Mouse (Mus musculus) frontal cortex, adult (tissue): Measurements from ENCODE around the gene Serpina3n.
"Not testable (repeated sequence)": the region's sequence is repeated elsewhere in the genome, so short reads cannot be mapped to it uniquely, and the experiment has no call there.

Experiments
- ATAC-seq: cut with Nextera tagmentation; 2 replicates; pipeline ENCODE4 v1.9.2; 2017; ENCODE audit warnings: mild to moderate bottlenecking, moderate library complexity, mixed read lengths; ENCODE audit not compliant: low TSS enrichment

The Serpina3n gene

GRCm38 (mm10) chr12:104406454-104406885 is at the start of gene Serpina3n:
Serpina3n (plus strand) TSS chr12:104406729.
- ATAC-seq = peak; percentile 82

DNA sequence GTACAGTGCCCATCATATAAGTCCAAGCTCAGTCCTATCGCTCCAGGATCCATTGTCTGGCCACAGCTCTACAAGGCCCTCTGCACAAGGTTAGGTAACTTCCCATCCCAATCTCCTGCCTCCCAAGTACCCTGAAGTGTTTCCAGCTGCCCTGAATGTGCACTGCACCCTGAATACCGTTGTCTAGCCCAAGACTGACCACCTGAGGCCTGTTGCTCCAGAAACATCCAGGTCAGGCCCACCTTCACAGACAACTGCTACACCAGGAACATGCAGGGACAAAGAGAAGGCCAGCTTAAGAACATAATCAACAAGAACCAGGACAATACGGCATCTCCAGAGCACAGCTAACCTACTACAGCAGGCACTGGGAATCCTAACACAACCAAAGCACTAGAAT is 36.5 kb upstream of the Serpina3n start:
- ATAC-seq = no peak

- not testable (repeated sequence) for ATAC-seq
Measured at GRCm38 (mm10) chr12:104377179-104377578, 29.4 kb upstream of the Serpina3n start.

DNA sequence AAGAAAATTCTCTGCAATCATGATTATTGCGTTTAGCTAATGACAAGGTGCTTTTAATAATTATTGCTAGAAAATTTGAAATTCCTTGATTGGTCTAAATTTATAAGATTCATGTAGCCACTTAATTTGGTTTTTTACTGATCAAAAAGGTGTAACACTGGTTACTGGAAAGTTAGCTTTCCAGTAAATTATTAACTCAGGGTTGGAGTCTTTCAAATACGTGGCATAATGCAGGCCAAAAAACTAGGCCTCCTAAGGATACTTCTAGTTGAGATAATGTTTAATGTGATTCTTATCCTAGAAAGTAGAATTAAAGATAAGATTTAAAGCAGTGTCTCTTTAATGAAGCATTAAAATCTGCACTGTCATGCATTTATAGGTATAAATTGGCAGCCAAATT is 28.2 kb upstream of the Serpina3n start:
- not testable (repeated sequence) for ATAC-seq

DNA sequence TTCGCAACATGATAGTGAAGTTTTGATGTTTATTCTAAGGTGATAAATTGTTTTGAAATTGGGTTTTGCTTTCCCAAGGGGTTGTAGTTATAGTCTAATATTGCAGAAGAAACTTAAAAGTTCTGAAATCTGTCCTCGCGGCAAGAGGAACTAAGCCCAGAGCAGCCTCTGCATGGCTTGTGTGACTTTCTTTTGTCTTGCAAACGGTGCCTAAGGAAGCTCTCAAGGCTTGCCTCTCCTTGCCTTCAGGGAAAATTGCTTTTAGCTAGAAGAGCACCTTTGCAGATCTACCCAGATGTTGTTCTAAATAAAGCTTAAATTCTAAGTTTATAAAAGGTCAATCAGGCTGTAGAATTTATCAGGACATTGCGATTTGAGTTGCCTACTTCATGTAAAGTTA is 27.7 kb upstream of the Serpina3n start:
- not testable (repeated sequence) for ATAC-seq

DNA sequence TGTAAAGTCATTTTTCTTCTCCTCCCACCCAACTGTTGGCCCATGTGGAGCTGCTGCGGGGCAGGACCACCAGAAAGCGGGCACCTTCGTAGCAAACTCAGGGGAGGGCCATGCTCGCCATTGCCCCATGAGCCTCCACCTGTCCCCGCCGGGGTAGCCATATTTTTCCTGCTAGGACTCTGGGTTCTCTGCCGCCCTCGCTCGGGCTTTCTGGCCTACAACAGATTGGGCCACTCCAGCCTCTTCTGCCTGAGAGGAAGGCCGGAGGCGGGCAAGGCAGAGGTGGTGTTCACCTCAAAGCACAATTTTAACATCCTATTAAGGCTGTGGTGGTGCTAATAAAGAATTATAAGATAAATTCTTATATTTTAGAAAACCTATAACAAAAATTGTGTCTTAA is 26.7 kb upstream of the Serpina3n start:
- no peak for ATAC-seq

DNA sequence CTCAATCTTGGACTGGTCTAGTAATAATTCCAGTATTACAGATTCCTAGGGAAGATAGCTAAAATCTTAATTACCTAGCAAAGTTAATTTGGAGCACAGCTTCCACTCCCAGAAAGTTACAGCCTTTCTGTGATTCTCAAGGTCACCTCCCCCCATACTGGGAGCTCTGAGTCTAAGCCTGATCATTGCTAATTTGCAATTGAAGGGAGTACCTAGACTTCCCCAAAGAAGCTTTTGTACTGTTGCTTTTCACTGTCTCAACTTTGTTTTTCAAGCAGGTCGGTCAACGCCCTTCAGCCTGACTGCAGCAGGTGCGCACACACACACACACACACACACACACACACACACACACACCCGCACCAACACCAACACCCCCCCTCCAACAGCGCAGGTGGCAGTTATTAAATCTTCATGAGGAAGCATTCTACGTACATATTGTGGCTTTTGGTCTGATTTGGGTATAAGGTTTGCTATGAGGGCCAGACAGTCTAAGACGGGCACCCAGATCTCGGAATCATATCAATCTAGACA is 25.4 kb upstream of the Serpina3n start:
- ATAC-seq = not testable (repeated sequence)

- ATAC-seq = not testable (repeated sequence)
Measured at GRCm38 (mm10) chr12:104385987-104386386, 20.5 kb upstream of the Serpina3n start.

DNA sequence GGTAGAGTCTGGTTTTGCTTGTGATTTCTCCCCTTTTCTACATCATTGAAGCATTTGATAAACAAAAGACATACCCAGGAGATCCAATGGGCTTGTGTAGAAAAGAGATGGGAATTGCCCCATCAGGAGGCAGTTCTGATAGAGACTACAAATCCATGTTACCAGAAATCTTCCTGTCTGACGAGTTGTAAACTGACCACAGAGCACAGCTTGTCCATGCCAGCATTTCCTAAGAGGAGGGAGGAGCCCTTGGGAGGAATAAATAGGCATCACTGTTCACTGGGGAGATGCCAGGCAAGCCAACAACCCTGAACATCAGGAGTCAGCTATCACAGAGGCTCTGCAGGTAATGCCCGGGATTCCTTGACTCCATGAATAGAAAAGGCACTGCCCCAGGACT is 19.7 kb upstream of the Serpina3n start:
- ATAC-seq = not testable (repeated sequence)

DNA sequence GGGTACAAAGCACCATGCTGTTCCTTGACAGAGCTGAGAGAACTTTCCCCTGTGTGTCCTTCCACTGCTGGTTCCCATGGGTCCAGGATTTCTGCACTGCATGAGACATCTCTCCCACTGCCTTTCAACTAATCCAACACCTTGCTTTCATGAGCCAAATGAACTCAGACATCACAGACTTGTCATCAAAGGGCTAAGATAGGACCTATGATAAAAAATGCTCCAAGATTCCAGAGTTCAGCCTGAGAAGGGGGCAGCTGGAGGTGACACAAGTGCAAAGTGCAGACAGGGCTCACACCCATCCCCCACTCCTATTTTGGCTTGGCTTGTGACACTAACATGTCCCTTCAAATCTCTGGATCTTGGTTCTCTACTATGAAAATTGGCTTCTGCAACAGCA is 18.1 kb upstream of the Serpina3n start:
- ATAC-seq = no peak

- ATAC-seq = not testable (repeated sequence)
Measured at GRCm38 (mm10) chr12:104391057-104391456, 15.5 kb upstream of the Serpina3n start.

- ATAC-seq = no peak
Measured at GRCm38 (mm10) chr12:104403968-104404367, 2.6 kb upstream of the Serpina3n start.

DNA sequence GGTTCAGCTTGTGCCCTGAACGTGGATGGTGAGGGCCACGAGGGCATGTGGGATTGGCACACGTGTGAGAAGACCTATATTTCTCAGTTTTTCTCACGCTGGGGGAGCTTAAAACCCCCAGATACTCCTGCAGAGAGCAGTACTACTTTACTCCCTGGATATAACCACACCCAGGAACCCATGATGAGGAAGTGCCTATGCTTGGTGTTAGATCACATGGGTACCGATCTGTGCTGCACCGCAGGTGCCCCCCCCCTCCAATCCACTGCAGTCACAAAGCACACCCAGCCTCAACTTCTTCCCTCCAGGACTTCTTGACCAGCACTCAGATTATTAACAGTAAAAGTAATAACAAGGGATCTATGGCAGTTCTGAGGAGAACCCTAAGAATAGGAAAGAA is 6.0 kb downstream of the Serpina3n start:
- ATAC-seq = no peak

DNA sequence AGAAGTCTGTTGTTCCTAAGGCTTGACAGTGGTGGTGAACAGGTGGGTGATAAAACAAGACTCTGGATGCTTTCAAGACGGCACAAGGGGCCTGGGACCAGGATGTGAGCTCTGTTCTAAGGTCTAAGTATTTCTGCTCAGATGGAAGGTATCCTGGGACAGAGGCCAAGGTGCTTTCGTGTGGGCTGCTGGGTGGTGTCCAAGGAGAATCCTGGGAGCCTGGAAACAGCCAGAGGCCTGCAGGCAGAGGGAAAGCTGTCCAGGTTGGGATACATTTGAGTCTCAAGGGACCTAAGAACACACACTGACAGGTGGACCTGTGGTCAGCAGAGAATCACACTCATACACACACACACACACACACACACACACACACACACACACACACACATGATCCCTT is 8.0 kb downstream of the Serpina3n start:
- ATAC-seq = no peak

DNA sequence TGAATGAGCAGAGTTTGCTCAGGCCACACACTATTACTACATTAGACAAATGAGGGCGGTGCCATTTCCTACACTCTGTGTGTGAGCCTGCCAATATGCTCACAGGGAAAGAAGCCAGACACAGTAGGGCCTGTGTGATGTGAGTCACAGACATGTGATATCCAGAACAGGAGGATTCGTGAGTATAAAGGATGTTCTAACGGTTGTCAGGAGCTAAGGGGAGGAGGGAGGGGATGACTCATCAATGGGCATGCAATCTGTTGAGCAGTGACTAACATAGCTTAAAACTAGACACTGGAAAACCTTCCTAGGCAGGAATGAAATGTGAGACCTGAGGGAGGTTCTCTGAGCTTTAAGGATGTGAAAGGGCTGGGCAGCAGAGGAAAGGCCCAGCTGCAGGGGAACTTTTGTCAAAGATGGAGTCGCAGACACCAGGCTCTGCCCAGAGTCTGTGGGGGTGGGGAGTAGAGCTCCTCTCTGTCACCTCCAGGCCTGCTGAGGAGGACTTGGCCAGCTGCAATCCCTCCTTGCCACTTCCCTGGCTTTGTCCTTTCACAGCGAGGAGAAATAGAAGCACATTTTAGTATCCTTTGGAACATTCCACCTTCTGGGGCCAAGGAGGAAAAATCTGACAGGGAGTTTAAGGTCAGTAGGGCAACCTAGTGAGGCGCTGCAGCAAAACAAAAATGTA is 9.2 kb downstream of the Serpina3n start:
- peak; percentile 98 for ATAC-seq

- ATAC-seq = no peak
Measured at GRCm38 (mm10) chr12:104418340-104419135, 12.0 kb downstream of the Serpina3n start.

- no peak for ATAC-seq
Measured at GRCm38 (mm10) chr12:104419136-104419462, 12.6 kb downstream of the Serpina3n start.

DNA sequence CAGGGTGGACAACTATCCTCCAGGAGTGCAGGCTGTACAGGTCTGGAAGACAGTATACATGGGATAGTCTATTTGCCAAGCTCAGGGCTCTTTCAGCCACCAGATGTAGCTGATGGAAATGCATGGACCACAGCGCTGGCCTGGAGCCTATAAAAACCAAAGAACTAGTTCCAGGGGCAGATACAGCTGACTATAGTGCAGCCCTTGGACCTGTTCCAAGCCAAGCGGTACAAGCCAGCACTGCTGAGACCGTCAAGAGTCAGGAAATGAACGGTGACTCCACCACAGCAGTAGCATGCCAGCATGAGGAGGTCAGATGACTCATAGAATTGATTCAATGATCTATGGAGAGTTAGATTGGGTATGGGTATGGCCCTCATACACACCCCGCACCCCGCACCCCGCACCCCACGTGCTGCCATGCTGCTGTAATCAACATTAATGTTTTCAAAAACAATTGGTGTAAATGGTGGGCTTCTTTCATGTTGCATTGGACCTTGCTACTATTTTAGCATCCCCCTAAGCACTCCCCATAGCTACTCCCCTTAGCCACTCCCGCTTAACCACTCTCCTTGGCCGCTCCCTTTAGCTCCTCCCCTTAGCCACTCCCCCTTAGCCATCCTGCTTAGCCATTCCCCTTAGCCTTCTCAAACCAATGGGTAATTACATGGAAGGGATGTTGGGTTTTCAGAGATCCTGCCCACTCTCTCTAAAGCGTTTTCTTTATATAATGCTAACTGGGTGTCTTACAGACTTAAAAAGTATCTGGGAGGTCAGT is 16.3 kb downstream of the Serpina3n start:
- no peak for ATAC-seq

- ATAC-seq = no peak
Measured at GRCm38 (mm10) chr12:104425591-104425990, 19.1 kb downstream of the Serpina3n start.

- ATAC-seq = peak; percentile 78
Measured at GRCm38 (mm10) chr12:104426915-104427314, 20.4 kb downstream of the Serpina3n start.

DNA sequence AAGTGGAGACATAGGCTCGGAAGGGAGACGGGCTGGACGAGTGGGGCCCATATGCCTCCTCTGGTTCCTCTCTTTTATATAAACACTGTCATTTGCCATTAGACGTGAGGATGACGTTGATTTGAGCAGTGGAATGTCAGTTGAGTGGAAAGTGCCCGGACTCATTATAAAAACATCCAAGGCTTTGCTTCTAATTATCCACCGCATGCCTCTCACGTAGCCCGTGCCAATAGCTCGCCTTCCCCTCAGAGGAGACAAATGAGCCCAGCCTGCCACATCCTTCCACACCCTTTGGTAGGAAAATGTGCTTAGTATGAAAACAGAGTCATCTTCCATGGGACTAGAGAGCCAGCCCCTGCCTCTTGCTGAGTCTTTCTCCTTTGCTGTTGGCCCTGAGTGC is 24.8 kb downstream of the Serpina3n start:
- ATAC-seq = no peak

GRCm38 (mm10) chr12:104433214-104433613 is 26.7 kb downstream of the Serpina3n start:
- no peak for ATAC-seq
